Mouse (Mus musculus) brain, embryonic 14.5 days (tissue): ENCODE measurements around the gene Rbm14.

Experiments used
- CTCF ChIP-seq: fragments of 200-500 bp; IDR thresholded peaks from 2 replicates; pipeline ENCODE4 v1.5.1; 2012; ENCODE audit warnings: inconsistent platforms, mild to moderate bottlenecking, moderate library complexity, borderline replicate concordance; ENCODE audit not compliant: insufficient read depth, insufficient read length; ENCODE audit errors: extremely low read depth
- POLR2A ChIP-seq: fragments of 200-500 bp; IDR thresholded peaks from 2 replicates; pipeline ENCODE4 v1.6.1; 2012; ENCODE audit warnings: mild to moderate bottlenecking, inconsistent platforms, borderline replicate concordance; ENCODE audit not compliant: poor library complexity, insufficient read depth, insufficient read length, severe bottlenecking; ENCODE audit errors: extremely low read depth

DNA sequence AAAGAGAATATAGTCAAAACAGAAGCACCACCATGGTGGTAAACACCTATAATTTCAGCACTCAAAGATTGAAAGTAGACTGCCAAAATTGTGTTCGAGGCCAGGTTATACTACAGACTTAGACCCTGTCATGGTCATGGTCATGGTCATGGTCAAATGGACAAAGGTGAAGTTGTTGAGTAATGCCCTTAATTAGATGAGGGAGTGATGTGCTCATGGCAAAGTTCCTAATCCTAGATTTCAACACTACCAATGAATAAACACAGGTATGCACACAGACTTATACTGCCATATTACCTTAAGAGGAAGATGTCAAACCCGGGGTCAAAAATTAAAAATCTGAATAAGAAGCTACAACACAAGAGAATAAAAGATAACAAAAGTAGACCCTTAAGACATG, 25.1 kb downstream of the Rbm14 start:
- TF ChIP-seq POLR2A, result no peak
- TF ChIP-seq CTCF, result no peak
